Mouse (Mus musculus) adrenal gland, postnatal 10 days (tissue): ENCODE data around the gene Dmrt1. TPM values are rescaled to one million over a fixed set of nuclear protein-coding genes. Genes with fewer than 3 reads are reported as not detected.
A peak's percentile ranks its signal among the peaks of the same experiment; 100 is the strongest.

ENCODE experiments used
- DNase-seq: peaks from one replicate; pipeline ENCODE4 v3.0.0; 2021; ENCODE audit warnings: mixed read lengths
- total RNA-seq, 2 experiments: library from RNA; stranded (reverse); gene quantifications; 2 replicates each; pipeline ENCODE4 v1.2.3; 2021

Dmrt1 gene
- total RNA-seq, 2 experiments from 2014 or later: not detected

GRCm38 (mm10) chr19:25569778-25570177 is 64.4 kb downstream of the Dmrt1 start:
- DNase-seq: no peak

- DNase-seq: peak; percentile 53
These were observed 69.0 kb downstream of the Dmrt1 start for GRCm38 (mm10) chr19:25574431-25574830.

GRCm38 (mm10) chr19:25574981-25575814 is 69.8 kb downstream of the Dmrt1 start:
- no peak for DNase-seq

- no peak for DNase-seq
These were observed 72.9 kb downstream of the Dmrt1 start for GRCm38 (mm10) chr19:25578358-25578757.

- DNase-seq: no peak
These were observed 74.0 kb downstream of the Dmrt1 start for GRCm38 (mm10) chr19:25579440-25579839.

GRCm38 (mm10) chr19:25597717-25598232 is 92.4 kb downstream of the Dmrt1 start:
- DNase-seq: no peak

- no peak for DNase-seq
These were observed 93.2 kb downstream of the Dmrt1 start for GRCm38 (mm10) chr19:25598626-25599025.

GRCm38 (mm10) chr19:25601966-25602365 is 96.5 kb downstream of the Dmrt1 start:
- DNase-seq: no peak

- no peak for DNase-seq
These were observed 102.2 kb downstream of the Dmrt1 start for GRCm38 (mm10) chr19:25607461-25608205.

GRCm38 (mm10) chr19:25608206-25608580 is 102.8 kb downstream of the Dmrt1 start:
- no peak for DNase-seq

- no peak for DNase-seq
These were observed 103.8 kb downstream of the Dmrt1 start for GRCm38 (mm10) chr19:25608961-25609850.

GRCm38 (mm10) chr19:25610015-25610410 is 104.6 kb downstream of the Dmrt1 start, which contains the start of gene Dmrt3:
Gene Dmrt3, plus strand, starts transcription at chr19:25610301.
- DNase-seq: no peak

- DNase-seq: no peak
These were observed 105.1 kb downstream of the Dmrt1 start for GRCm38 (mm10) chr19:25610411-25611111.

- no peak for DNase-seq
These were observed 105.7 kb downstream of the Dmrt1 start for GRCm38 (mm10) chr19:25611116-25611515.

- DNase-seq: no peak
These were observed 106.7 kb downstream of the Dmrt1 start for GRCm38 (mm10) chr19:25611876-25612805.

- DNase-seq: no peak
These were observed 107.4 kb downstream of the Dmrt1 start for GRCm38 (mm10) chr19:25612806-25613295.

GRCm38 (mm10) chr19:25613476-25614300 is 108.3 kb downstream of the Dmrt1 start:
- DNase-seq: no peak

- DNase-seq: no peak
These were observed 110.5 kb downstream of the Dmrt1 start for GRCm38 (mm10) chr19:25615889-25616288.
